8 mouse cellular contexts compared by ENCODE assay signal in the genomic region with DNA sequence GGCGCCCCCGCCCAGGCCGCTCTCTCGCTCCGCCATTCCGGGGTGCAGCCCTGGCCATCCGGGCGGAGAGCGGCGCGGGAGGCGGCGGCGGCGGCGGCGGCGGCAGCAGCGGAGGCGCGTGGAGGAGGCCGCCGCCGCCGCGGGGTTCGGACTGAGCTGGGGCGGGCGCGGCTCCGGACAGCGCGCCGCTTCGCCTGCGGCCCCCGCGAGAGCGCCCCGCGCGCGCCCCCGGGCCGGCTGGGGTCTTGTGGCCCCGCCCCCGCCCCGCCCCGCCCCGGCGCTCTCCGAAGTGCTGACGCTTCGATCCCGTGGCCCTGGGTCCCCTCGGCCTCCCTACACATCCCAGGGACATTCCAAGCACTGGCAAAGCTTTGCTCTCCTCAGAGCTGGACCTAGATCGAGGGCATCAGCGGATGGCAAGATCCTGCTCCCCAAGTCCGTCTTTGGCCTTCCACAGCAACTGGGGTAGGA. TPM values are rescaled to one million over a fixed set of nuclear protein-coding genes. Genes with fewer than 3 reads are reported as not detected.
DNase-seq lines count a peak whose midpoint lies in the region; ATAC-seq and TF ChIP-seq lines count a peak whose summit lies in the region.

A gene (minus strand): TSS at position 173 of the 471 bp plus-strand sequence.

- 0 out of 2 replicates have a peak, but pooled peaks have one; percentile 41 for ATAC-seq in heart, embryonic 14.5 days (ENCODE audit: insufficient number of reproducible peaks, insufficient read depth, low FRiP score, low read depth)
- ATAC-seq in Patski: no peak
- ATAC-seq in common myeloid progenitor, adult 5-6 weeks (replicated peaks; ENCODE audit: low read depth, poor library complexity, severe bottlenecking): peak; percentile 39
- peak; percentile 54 for ATAC-seq in hindbrain, embryonic 12.5 days (ENCODE audit: low FRiP score)

- peak within 1 kb of the TSS; percentile 64 for H3K9ac ChIP-seq in heart, embryonic 14.5 days (ENCODE audit: low read length)
- H3K9ac ChIP-seq in hindbrain, embryonic 12.5 days: peak within 1 kb of the TSS; percentile 93

- H3K4me3 ChIP-seq in heart, embryonic 14.5 days (ENCODE audit: control insufficient read depth in 1 of 2, insufficient read depth in 1 of 2, low read depth in 1 of 2, low read length in 2 of 2): peak within 1 kb of the TSS; percentile 50 to 63
- peak within 1 kb of the TSS; percentile 85 for H3K4me3 ChIP-seq in hindbrain, embryonic 12.5 days

- TF ChIP-seq CTCF in Patski (IDR thresholded peaks at IDR 0.05): no peak

- no peak for DNase-seq in heart, postnatal 36 days
- DNase-seq in Patski (ENCODE audit: low read depth, low spot score): no peak
- DNase-seq in liver: peak; percentile 23
- peak; percentile 80 for DNase-seq in retina, postnatal 1 day
- DNase-seq in urinary bladder, postnatal 14 days (ENCODE audit: low spot score): no peak

- no peaks in the 10 kb centered on the region for H3K9me3 ChIP-seq in heart, embryonic 14.5 days (ENCODE audit: control insufficient read depth, low read length)
- no peaks in the 10 kb centered on the region for H3K9me3 ChIP-seq in hindbrain, embryonic 12.5 days (replicated peaks)

- peaks cover 16% of the 10 kb centered on the region for H3K36me3 ChIP-seq in heart, embryonic 14.5 days (ENCODE audit: control insufficient read depth, insufficient read depth, low read length)
- H3K36me3 ChIP-seq in hindbrain, embryonic 12.5 days: peaks cover 34% of the 10 kb centered on the region

- H3K4me1 ChIP-seq in heart, embryonic 14.5 days (ENCODE audit: control insufficient read depth in 2 of 2, insufficient read depth in 2 of 2, low read length in 2 of 2): peaks cover 3% of the 10 kb centered on the region in 2 experiments; a peak in 1 of 4 replicates
- peaks cover 62% of the 10 kb centered on the region for H3K4me1 ChIP-seq in hindbrain, embryonic 12.5 days

- H3K27ac ChIP-seq in heart, embryonic 14.5 days (replicated peaks in 1 of 2; ENCODE audit: control insufficient read depth in 1 of 2, insufficient read depth in 1 of 2, low read depth in 2 of 2, low read length in 2 of 2): no peak within 1 kb of the TSS
- peak within 1 kb of the TSS; percentile 80 for H3K27ac ChIP-seq in hindbrain, embryonic 12.5 days

- in situ Hi-C loops in Patski (cut with MboI; ENCODE audit: low pct_unique_long_range_greater_than_20kb): no loop called here

- intact Hi-C loops in heart, postnatal 36 days (cut with DNase I): no loop called here

- peaks cover 8% of the 10 kb centered on the region; the same call in 1 of the 2 replicates for H3K27me3 ChIP-seq in heart, embryonic 14.5 days (ENCODE audit: control insufficient read depth, insufficient read depth, low read length)
- H3K27me3 ChIP-seq in Patski: no peaks in the 10 kb centered on the region
- no peaks in the 10 kb centered on the region for H3K27me3 ChIP-seq in hindbrain, embryonic 12.5 days

- WGBS in heart, embryonic 14.5 days: 2% methylated on average over 24 of the region's 59 CpGs
- 2% methylated on average over 41 of the region's 59 CpGs for WGBS in hindbrain, embryonic 12.5 days

- POLR2A ChIA-PET in Patski (lab: Charles Lee): interaction anchor here (0.6 kb wide), 1 partner anchor 1650 kb away, joined by 4 read pairs; no protein-coding TSS in a partner anchor

- peak within 1 kb of the TSS; percentile 92 for H3K4me2 ChIP-seq in heart, embryonic 14.5 days (ENCODE audit: low read length)
- H3K4me2 ChIP-seq in hindbrain, embryonic 12.5 days (replicated peaks): peak within 1 kb of the TSS; percentile 85

- CTCF ChIA-PET in Patski (lab: Charles Lee): no interaction called here

RNA-seq across cellular contexts. Expression of the gene that starts here (rescaled TPM):
- polyA plus RNA-seq in heart, embryonic 14.5 days (2014; fragmentation: Nextera tagmentation; extraction: Ambion mirVana): 1.9 and 2.9 TPM in 2 replicates
- total RNA-seq in heart, postnatal 36 days (2021): 1 to 10 TPM; 4.6 to 4.8 TPM
- 48.1 TPM for polyA plus RNA-seq in Patski (2021)
- not detected in 2 replicates for total RNA-seq in common myeloid progenitor, adult 5-6 weeks (2017)
- 112 and 115 TPM in 2 replicates for polyA plus RNA-seq in hindbrain, embryonic 12.5 days (2016; fragmentation: Nextera tagmentation; extraction: Ambion mirVana)

Comparison
In these comparisons a context has a peak if more than half of its experiments do, and no peak if none do; other contexts are left out.
1. RNA of the gene that starts here (polyA plus RNA-seq): 112 to 115 TPM in hindbrain, embryonic 12.5 days and 48.1 TPM in Patski (single experiment); 1.9 to 2.9 TPM in heart, embryonic 14.5 days; every median in the first group is over 10 times any median in the second.
2. Peak in ATAC-seq in common myeloid progenitor, adult 5-6 weeks; RNA of the gene not detected or under 1 TPM.
3. DNase-seq: peak in liver (single experiment) and retina, postnatal 1 day (single experiment); none in heart, postnatal 36 days (0 of 2), Patski (single experiment) and urinary bladder, postnatal 14 days (single experiment).